Mouse (Mus musculus) mature B cell (primary cell): Measurements from ENCODE around the gene Prpf4b.
"Not testable (repeated sequence)": the region's sequence is repeated elsewhere in the genome, so short reads cannot be mapped to it uniquely, and the experiment has no call there.

Experiments used
- in situ Hi-C: fragments of 300-500 bp; cut with MboI; formaldehyde crosslinking; loops from 2 replicates; pipeline ENCODE4 v1.14.3; 2019

Gene Prpf4b

DNA sequence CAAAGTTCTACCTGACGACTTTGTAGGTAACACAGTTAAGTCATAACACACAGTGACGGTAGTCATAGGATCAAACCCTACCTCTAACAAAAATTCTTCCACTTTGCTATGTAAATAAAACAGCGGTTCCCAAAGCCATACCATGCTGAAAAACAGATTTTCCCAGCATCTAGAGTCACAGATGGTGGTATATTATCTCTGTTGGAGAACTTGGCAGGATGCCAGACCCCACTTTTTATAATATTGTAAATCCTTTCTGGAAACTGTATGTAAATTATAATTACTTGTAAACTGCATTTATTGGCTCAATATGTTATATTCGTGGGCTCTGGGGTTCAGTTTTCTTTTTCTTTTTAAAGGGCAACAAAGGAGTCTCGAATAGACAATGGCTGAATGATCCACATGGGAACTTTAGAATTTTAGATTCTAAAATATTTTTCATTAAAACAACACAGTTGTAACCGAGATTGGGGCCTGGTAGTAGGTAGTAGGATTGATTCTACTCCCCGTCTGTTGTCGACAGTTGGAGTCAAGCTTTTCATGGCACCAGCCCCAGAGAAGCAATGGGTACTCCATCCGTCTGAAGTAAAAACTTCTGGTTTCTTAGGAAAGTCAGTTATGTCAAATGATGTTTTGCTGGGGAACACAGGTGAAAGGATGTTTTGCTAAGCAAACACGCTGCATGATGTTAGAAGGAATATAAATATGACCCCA is 60.0 kb downstream of the Prpf4b start:
- in situ Hi-C loops, result no loop called here

DNA sequence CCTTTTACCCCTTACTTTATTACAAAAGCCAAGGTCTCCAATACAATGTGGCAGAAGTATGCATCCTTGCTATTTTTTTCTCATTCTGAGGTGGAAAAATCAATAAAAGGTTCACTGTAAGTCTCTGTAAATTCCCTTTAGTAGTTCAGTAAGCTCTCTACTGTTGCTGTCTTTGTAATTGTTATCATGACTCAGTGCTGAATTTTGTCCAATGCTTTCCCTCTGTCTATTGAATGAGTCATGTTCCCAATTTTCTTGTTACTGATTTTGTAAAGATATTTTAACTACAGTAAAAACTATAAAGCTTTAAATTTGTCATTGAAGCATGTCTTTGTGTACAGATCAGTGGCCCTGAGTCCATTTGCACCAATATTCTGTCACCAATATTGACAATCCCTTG is 67.3 kb downstream of the Prpf4b start:
- in situ Hi-C loops, result no loop called here

DNA sequence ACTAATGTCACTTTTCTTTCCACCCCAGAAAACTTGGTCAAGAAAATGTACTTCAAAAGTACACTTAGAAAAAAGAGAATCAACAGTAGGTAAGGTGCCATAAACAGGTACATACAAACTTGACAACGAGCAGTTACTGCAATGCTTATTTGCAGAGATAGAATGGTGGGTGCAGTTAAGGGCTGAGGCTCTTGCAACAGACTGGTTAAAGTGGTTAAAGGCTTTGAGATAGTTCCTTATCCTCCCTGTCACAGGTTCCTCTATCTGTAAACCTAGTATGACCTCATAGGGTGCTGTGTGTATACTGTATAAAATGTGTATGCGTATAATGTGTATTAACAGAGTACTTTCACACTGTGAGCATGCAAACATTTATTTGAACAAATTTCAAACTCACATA is 76.3 kb downstream of the Prpf4b start:
- in situ Hi-C loops, result not testable (repeated sequence)
